Mouse (Mus musculus) MEL (cell line): ENCODE results near the gene Il1rapl2. TPM values are rescaled to one million over a fixed set of nuclear protein-coding genes. Genes with fewer than 3 reads are reported as not detected.

Experiments used
- DNase-seq: peaks from one replicate; pipeline ENCODE4 v3.0.0; 2011; ENCODE audit warnings: low read depth, low spot score
- H3K27ac ChIP-seq: 2 replicates; pipeline ENCODE4 v1.5.1; 2012; ENCODE audit warnings: low read depth, mild to moderate bottlenecking, control low read depth, low read length, moderate library complexity; ENCODE audit not compliant: control insufficient read depth
- H3K27me3 ChIP-seq, 2 experiments: fragments of 150-350 bp in 1 of 2; sonication (generic) in 1 of 2; 2 replicates each; pipeline ENCODE4 v1.6.1; 2012; ENCODE audit warnings: low read length in 2 of 2, mild to moderate bottlenecking in 2 of 2, improper control_type of control experiment in 1 of 2, moderate library complexity in 1 of 2; ENCODE audit not compliant: insufficient read depth in 2 of 2, control insufficient read depth in 1 of 2
- H3K36me3 ChIP-seq, 2 experiments: 2 replicates each; pipeline ENCODE4 v1.6.1; 2012 to 2014; ENCODE audit warnings: low read length in 2 of 2, improper control_type of control experiment in 1 of 2, inconsistent platforms in 1 of 2, mild to moderate bottlenecking in 1 of 2; ENCODE audit not compliant: insufficient read depth in 2 of 2, control insufficient read depth in 1 of 2
- H3K4me1 ChIP-seq, 2 experiments: fragments of 150-350 bp in 1 of 2; sonication (generic) in 1 of 2; 2 replicates each; pipeline ENCODE4 v1.6.1; 2012; ENCODE audit warnings: low read length in 2 of 2, improper control_type of control experiment in 1 of 2, mild to moderate bottlenecking in 1 of 2; ENCODE audit not compliant: insufficient read depth in 2 of 2, control insufficient read depth in 1 of 2
- H3K4me3 ChIP-seq, 2 experiments: fragments of 150-350 bp in 1 of 2; sonication (generic) in 1 of 2; 2 replicates each; pipeline ENCODE4 v1.5.1; 2012; ENCODE audit warnings: low read depth in 2 of 2, low read length in 2 of 2, mild to moderate bottlenecking in 2 of 2, moderate library complexity in 2 of 2, control low read depth in 1 of 2, improper control_type of control experiment in 1 of 2; ENCODE audit not compliant: control insufficient read depth in 1 of 2, insufficient read depth in 1 of 2
- H3K79me2 ChIP-seq: 2 replicates; pipeline ENCODE4 v1.6.1; 2012; ENCODE audit warnings: mild to moderate bottlenecking, low read length, moderate library complexity; ENCODE audit not compliant: control insufficient read depth, poor library complexity, insufficient read depth
- H3K9ac ChIP-seq: 2 replicates; pipeline ENCODE4 v1.6.1; 2012; ENCODE audit warnings: low read depth, mild to moderate bottlenecking, control low read depth, low read length, moderate library complexity; ENCODE audit not compliant: control insufficient read depth, poor library complexity, severe bottlenecking
- H3K9me3 ChIP-seq: fragments of 150-350 bp; sonication (generic); replicated peaks from 2 replicates; pipeline ENCODE4 v1.6.1; 2012; ENCODE audit warnings: mild to moderate bottlenecking, low read length, improper control_type of control experiment, moderate library complexity; ENCODE audit not compliant: insufficient read depth
- NELFE ChIP-seq: IDR thresholded peaks from 2 replicates; pipeline ENCODE4 v1.6.1; 2011; ENCODE audit warnings: low read depth, low read length, improper control_type of control experiment
- POLR2AphosphoS5 ChIP-seq: IDR thresholded peaks from 2 replicates; pipeline ENCODE4 v1.6.1; 2012; ENCODE audit warnings: low read depth, borderline replicate concordance, mild to moderate bottlenecking, inconsistent platforms, low read length, moderate library complexity, mixed read lengths
- USF2 ChIP-seq, 2 experiments: IDR thresholded peaks; 2 replicates each; pipeline ENCODE4 v1.6.1; 2011 to 2012; ENCODE audit warnings: improper control_type of control experiment in 2 of 2, low read length in 2 of 2, borderline replicate concordance in 1 of 2, inconsistent platforms in 1 of 2, low read depth in 1 of 2, mild to moderate bottlenecking in 1 of 2; ENCODE audit not compliant: insufficient read depth in 1 of 2
- ZC3H11A ChIP-seq: IDR thresholded peaks from 2 replicates; pipeline ENCODE4 v1.6.1; 2012; ENCODE audit warnings: low read depth, mild to moderate bottlenecking, inconsistent platforms, low read length, improper control_type of control experiment
- polyA plus RNA-seq, 2 experiments: library from polyadenylated mRNA; stranded (reverse) in 1 of 2; unstranded in 1 of 2; fragments of >175 nt in 1 of 2; fragments of >200 nt in 1 of 2; gene quantifications; 2 replicates each; pipeline versions ENCODE4 v1.2.1 to v1.2.4; 2012; ENCODE audit warnings: low replicate concordance in 2 of 2, low read depth in 1 of 2; ENCODE audit not compliant: insufficient read length in 2 of 2, insufficient read depth in 1 of 2, missing spikeins in 1 of 2
- total RNA-seq: library from RNA; depleted of rRNA; stranded (reverse); fragments of 300-350 nt; gene quantifications from 2 replicates; pipeline ENCODE4 v1.2.3, GENCODE M21; 2012

The Il1rapl2 gene
- total and polyA plus RNA-seq, 3 experiments: not detected

- DNase-seq: no peak
- TF ChIP-seq ZC3H11A: no peak
- H3K4me1 ChIP-seq: no peaks in the 10 kb centered on the region
Observed at GRCm38 (mm10) chrX:138833894-138834293, 1263.5 kb downstream of the Il1rapl2 start.

GRCm38 (mm10) chrX:138838381-138838780 is 1268.0 kb downstream of the Il1rapl2 start:
- Histone ChIP-seq H3K36me3 (no peaks in the 10 kb centered on the region), H3K79me2 (no peaks in the 10 kb centered on the region), H3K4me1 (no peaks in the 10 kb centered on the region), H3K9ac (no peak overlapping the region), H3K27me3 (no peaks in the 10 kb centered on the region), H3K9me3 (no peaks in the 10 kb centered on the region), H3K4me3 (no peak overlapping the region), H3K27ac (no peak overlapping the region)
- TF ChIP-seq POLR2AphosphoS5 (no peak), NELFE (no peak), USF2 (IDR thresholded peaks at IDR 0.05; ENCODE audit: borderline replicate concordance in 1 of 2, insufficient read depth in 1 of 2, low read depth in 1 of 2, low read length in 2 of 2) (no peak)
- no peak for DNase-seq

More at GRCm38 (mm10) chrX:138833894-138834293, 1263.5 kb downstream of the Il1rapl2 start:
- no peak overlapping the region for H3K9ac ChIP-seq
- H3K79me2 ChIP-seq: no peaks in the 10 kb centered on the region
- no peaks in the 10 kb centered on the region for H3K36me3 ChIP-seq
- H3K9me3 ChIP-seq: no peaks in the 10 kb centered on the region
- no peaks in the 10 kb centered on the region for H3K27me3 ChIP-seq
- H3K27ac ChIP-seq: no peak overlapping the region
- no peak overlapping the region for H3K4me3 ChIP-seq
